Mouse (Mus musculus) spleen, adult 2 months (tissue): Measurements from ENCODE around the gene Yipf2.

Experiments
- CTCF ChIP-seq: fragments of 200-500 bp; IDR thresholded peaks from 2 replicates; pipeline ENCODE4 v1.5.1; 2011; ENCODE audit warnings: mild to moderate bottlenecking, inconsistent platforms; ENCODE audit not compliant: insufficient read depth, insufficient read length, insufficient replicate concordance; ENCODE audit errors: extremely low read depth
- POLR2A ChIP-seq: fragments of 200-500 bp; IDR thresholded peaks from 2 replicates; pipeline ENCODE4 v1.6.1; 2011; ENCODE audit warnings: low read depth, low read length, inconsistent platforms

DNA sequence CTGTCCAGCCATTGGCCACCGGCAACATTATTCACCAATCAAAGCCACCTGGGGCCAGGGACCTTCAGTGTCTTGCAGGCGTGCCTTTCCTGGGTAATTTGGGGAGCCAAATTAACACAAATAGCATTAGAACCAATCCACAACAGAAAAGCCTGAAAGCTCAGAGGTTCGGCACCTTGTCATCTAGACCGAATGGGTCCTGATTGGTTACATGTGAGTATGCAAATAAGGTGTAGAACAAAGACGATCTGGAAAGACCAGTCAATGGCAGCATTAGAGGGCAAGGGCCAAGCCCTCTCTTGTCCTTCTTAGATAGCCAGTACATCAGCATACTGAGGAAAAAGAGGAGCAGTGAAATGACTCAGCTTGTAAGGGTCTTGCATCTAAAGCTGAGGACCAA, 13.2 kb upstream of the Yipf2 start:
- TF ChIP-seq CTCF (no peak), POLR2A (no peak)
